Mouse (Mus musculus): Measurements from ENCODE around the gene Rbm18. TPM values are rescaled to one million over a fixed set of nuclear protein-coding genes. Genes with fewer than 3 reads are reported as not detected.
"Not testable (repeated sequence)": the region's sequence is repeated elsewhere in the genome, so short reads cannot be mapped to it uniquely, and the experiment has no call there.

Gene Rbm18
- polyA plus RNA-seq, 1 experiment from 2014 or later, result 98.2 TPM

DNA sequence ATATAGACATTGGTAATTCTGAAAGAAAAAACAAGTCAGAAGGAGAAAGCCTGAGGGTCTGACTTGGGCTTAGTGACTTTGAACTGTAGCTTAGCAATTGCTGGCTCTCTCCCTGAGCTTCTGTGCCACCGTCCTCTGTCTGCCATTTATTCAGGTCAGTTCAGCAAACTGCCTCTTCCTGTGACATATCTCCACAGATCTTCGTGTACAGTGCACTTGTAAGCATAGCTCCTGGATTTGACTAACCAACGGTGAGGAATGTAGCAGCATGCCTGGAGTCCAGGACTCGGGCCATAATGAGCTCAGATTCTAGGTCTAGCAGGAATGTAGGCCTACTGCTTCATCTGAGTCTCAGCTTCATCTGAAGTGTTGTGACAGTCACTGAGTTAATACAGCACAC, 32.6 kb upstream of the Rbm18 start:
- WGBS, result 88% methylated on average over 4 of the region's 4 CpGs
- DNase-seq (ENCODE audit: low spot score), result no peak

DNA sequence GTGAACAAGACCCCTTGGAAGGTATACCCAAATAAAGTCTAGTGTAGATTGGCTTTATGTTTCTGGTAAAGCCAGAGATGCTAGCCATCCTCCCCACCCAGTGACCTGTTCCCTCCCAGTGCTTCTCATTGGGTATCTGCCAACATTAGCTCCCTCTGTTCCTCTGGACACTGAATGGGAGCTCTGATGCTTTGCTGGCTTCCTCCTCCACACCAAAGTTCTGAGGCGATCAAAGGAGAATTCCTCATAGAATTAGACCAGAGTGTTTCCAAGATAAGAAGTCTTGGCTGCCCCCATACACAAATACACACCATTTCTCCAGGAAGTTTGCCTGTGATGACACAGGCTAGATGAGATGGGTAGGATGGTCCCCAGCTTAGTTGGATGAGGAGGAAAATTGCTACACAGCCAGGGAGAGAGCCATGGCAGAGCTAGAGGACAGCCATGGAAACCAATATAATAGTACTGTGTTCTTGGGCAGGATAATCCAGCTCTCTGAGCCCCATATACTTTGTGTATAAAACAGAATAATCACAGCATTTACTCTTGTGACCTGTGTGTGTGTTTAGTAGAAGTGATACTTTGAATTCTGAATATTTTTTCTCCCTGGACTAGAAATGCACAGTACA, 31.5 kb upstream of the Rbm18 start:
- Histone ChIP-seq H3K4me2 (ENCODE audit: low read depth, low read length, severe bottlenecking) (no peak overlapping the region), H3K9ac (ENCODE audit: low read length) (no peak overlapping the region), H3K27ac (ENCODE audit: low read depth, low read length) (no peak overlapping the region), H3K36me3 (ENCODE audit: control insufficient read depth, insufficient read depth, low read length) (no peaks in the 10 kb centered on the region), H3K9me3 (ENCODE audit: control insufficient read depth, low read length) (no peaks in the 10 kb centered on the region), H3K27me3 (ENCODE audit: control insufficient read depth, insufficient read depth, low read length) (no peaks in the 10 kb centered on the region), H3K4me3 (ENCODE audit: low read depth, low read length) (no peak overlapping the region), H3K4me1 (replicated peaks; ENCODE audit: control insufficient read depth, insufficient read depth, low read length) (no peaks in the 10 kb centered on the region)
- WGBS, result 90% methylated on average over 1 of the region's 1 CpGs
- no peak for ATAC-seq (replicated peaks; ENCODE audit: low FRiP score)
- no peak for DNase-seq (ENCODE audit: low spot score)

More for the DNA sequence above, 32.6 kb upstream of the Rbm18 start:
- H3K9ac ChIP-seq (ENCODE audit: low read length), result no peak overlapping the region
- H3K4me3 ChIP-seq (ENCODE audit: low read depth, low read length), result no peak overlapping the region
- no peaks in the 10 kb centered on the region for H3K36me3 ChIP-seq (ENCODE audit: control insufficient read depth, insufficient read depth, low read length)
- H3K9me3 ChIP-seq (ENCODE audit: control insufficient read depth, low read length), result no peaks in the 10 kb centered on the region
- no peaks in the 10 kb centered on the region for H3K27me3 ChIP-seq (ENCODE audit: control insufficient read depth, insufficient read depth, low read length)
- H3K4me1 ChIP-seq (replicated peaks; ENCODE audit: control insufficient read depth, insufficient read depth, low read length), result no peaks in the 10 kb centered on the region
- H3K4me2 ChIP-seq (ENCODE audit: low read depth, low read length, severe bottlenecking), result no peak overlapping the region
- ATAC-seq (replicated peaks; ENCODE audit: low FRiP score), result no peak
- no peak overlapping the region for H3K27ac ChIP-seq (ENCODE audit: low read depth, low read length)

GRCm38 (mm10) chr2:36159336-36159735, 22.8 kb upstream of the Rbm18 start:
- Histone ChIP-seq H3K36me3 (ENCODE audit: control insufficient read depth, insufficient read depth, low read length) (no peaks in the 10 kb centered on the region; the same call in 1 of the 2 replicates), H3K4me3 (ENCODE audit: low read depth, low read length) (no peak overlapping the region), H3K4me1 (replicated peaks; ENCODE audit: control insufficient read depth, insufficient read depth, low read length) (no peaks in the 10 kb centered on the region), H3K27ac (ENCODE audit: low read depth, low read length) (no peak overlapping the region), H3K9ac (ENCODE audit: low read length) (no peak overlapping the region), H3K9me3 (ENCODE audit: control insufficient read depth, low read length) (no peaks in the 10 kb centered on the region), H3K4me2 (ENCODE audit: low read depth, low read length, severe bottlenecking) (no peak overlapping the region), H3K27me3 (ENCODE audit: control insufficient read depth, insufficient read depth, low read length) (no peaks in the 10 kb centered on the region)
- ATAC-seq (replicated peaks; ENCODE audit: low FRiP score) (no peak), DNase-seq (ENCODE audit: low spot score) (no peak)
- WGBS, result 84% methylated on average over 4 of the region's 4 CpGs

DNA sequence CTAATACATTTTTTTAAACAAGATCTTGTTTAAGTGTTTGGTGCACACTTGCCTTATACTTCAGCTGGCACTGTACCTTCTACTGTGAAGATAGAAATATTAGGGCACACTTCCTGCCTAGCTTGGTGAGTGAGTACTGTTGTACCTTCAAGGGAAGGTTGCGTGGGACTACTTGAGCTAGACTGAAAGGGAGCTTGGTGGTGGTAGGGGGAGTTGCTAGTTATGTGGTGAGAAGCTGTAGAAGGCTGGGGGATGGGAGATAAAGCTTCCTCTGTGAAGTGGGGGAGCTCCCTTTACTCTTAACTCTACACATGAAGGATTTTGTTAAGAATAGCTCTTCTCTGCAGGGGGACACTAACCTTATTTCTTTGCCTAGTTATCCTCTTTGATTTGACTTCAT, 20.9 kb upstream of the Rbm18 start:
- Histone ChIP-seq H3K4me1 (replicated peaks; ENCODE audit: control insufficient read depth, insufficient read depth, low read length) (no peaks in the 10 kb centered on the region), H3K27ac (ENCODE audit: low read depth, low read length) (no peak overlapping the region), H3K9ac (ENCODE audit: low read length) (no peak overlapping the region), H3K4me3 (ENCODE audit: low read depth, low read length) (no peak overlapping the region), H3K27me3 (ENCODE audit: control insufficient read depth, insufficient read depth, low read length) (no peaks in the 10 kb centered on the region), H3K9me3 (ENCODE audit: control insufficient read depth, low read length) (no peaks in the 10 kb centered on the region), H3K4me2 (ENCODE audit: low read depth, low read length, severe bottlenecking) (no peak overlapping the region), H3K36me3 (ENCODE audit: control insufficient read depth, insufficient read depth, low read length) (no peaks in the 10 kb centered on the region; the same call in 1 of the 2 replicates)
- ATAC-seq (replicated peaks; ENCODE audit: low FRiP score), result no peak
- DNase-seq (ENCODE audit: low spot score), result no peak
- WGBS, result 85% methylated on average over 1 of the region's 1 CpGs

GRCm38 (mm10) chr2:36152401-36152800, 15.8 kb upstream of the Rbm18 start:
- not testable (repeated sequence) for DNase-seq (ENCODE audit: low spot score); H3K9me3 ChIP-seq (ENCODE audit: control insufficient read depth, low read length); H3K27me3 ChIP-seq (ENCODE audit: control insufficient read depth, insufficient read depth, low read length); H3K4me2 ChIP-seq (ENCODE audit: low read depth, low read length, severe bottlenecking); H3K36me3 ChIP-seq (ENCODE audit: control insufficient read depth, insufficient read depth, low read length); ATAC-seq (replicated peaks; ENCODE audit: low FRiP score); H3K4me3 ChIP-seq (ENCODE audit: low read depth, low read length); H3K4me1 ChIP-seq (replicated peaks; ENCODE audit: control insufficient read depth, insufficient read depth, low read length); H3K27ac ChIP-seq (ENCODE audit: low read depth, low read length); H3K9ac ChIP-seq (ENCODE audit: low read length)
- 90% methylated on average over 3 of the region's 4 CpGs for WGBS

DNA sequence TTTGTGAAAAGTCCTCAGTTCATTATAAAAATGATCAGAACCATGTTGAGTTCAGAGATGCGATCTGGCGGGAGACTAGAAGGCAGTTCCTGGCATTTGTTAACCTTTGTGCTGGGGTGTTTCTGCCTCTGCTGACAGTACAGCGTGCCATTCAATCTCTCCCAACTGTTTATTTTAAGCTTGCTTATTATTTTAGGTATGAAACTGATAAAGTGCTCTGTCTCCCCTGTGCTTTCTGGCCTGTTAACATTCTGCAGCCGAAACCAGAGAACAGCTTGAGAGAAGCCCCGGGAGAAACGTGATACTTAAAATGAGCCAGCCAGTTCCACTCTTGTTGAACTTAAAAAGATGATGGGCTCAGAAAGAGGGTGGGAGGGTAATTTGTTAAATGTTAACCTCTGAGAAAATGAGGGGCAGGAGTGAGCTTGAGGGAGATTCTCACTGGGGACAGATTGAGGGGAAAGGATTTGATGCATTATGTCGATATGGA, 12.3 kb upstream of the Rbm18 start:
- Histone ChIP-seq H3K36me3 (ENCODE audit: control insufficient read depth, insufficient read depth, low read length) (no peaks in the 10 kb centered on the region), H3K9ac (ENCODE audit: low read length) (no peak overlapping the region), H3K27ac (ENCODE audit: low read depth, low read length) (no peak overlapping the region), H3K27me3 (ENCODE audit: control insufficient read depth, insufficient read depth, low read length) (no peaks in the 10 kb centered on the region), H3K9me3 (ENCODE audit: control insufficient read depth, low read length) (no peaks in the 10 kb centered on the region), H3K4me3 (ENCODE audit: low read depth, low read length) (no peak overlapping the region), H3K4me1 (replicated peaks; ENCODE audit: control insufficient read depth, insufficient read depth, low read length) (no peaks in the 10 kb centered on the region), H3K4me2 (ENCODE audit: low read depth, low read length, severe bottlenecking) (no peak overlapping the region)
- DNase-seq (ENCODE audit: low spot score) (no peak), ATAC-seq (replicated peaks; ENCODE audit: low FRiP score) (no peak)
- 84% methylated on average over 7 of the region's 7 CpGs for WGBS

DNA sequence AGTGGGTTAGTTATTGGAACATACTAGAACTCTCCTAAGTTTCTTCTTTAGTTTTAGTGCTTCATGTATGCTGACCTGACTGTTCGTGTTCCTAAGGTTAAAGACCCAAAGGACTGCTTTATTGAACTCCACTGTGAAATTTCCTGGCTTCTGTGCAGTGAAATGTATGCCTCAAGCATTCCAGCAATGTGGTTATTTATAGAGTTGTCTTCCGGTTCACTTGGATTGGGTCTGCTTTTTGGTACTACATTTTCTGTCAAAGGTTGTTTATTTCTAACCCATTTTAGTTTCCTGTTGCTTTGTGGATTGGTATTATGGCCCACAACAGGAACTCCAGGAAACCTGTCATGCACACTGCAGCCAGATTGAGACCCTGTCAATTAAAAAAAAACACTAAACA, 2.5 kb upstream of the Rbm18 start:
- H3K27ac ChIP-seq (ENCODE audit: low read depth, low read length), result no peak overlapping the region
- H3K27me3 ChIP-seq (ENCODE audit: control insufficient read depth, insufficient read depth, low read length), result no peaks in the 10 kb centered on the region
- WGBS, result 85% methylated on average over 2 of the region's 2 CpGs
- no peak overlapping the region for H3K9ac ChIP-seq (ENCODE audit: low read length)
- peaks cover 4% of the 10 kb centered on the region; the same call in 1 of the 2 replicates for H3K4me1 ChIP-seq (replicated peaks; ENCODE audit: control insufficient read depth, insufficient read depth, low read length)
- ATAC-seq (replicated peaks; ENCODE audit: low FRiP score) (no peak), DNase-seq (ENCODE audit: low spot score) (no peak)
- no peaks in the 10 kb centered on the region for H3K9me3 ChIP-seq (ENCODE audit: control insufficient read depth, low read length)
- no peaks in the 10 kb centered on the region; the same call in 1 of the 2 replicates for H3K36me3 ChIP-seq (ENCODE audit: control insufficient read depth, insufficient read depth, low read length)
- no peak overlapping the region for H3K4me3 ChIP-seq (ENCODE audit: low read depth, low read length)
- no peak overlapping the region for H3K4me2 ChIP-seq (ENCODE audit: low read depth, low read length, severe bottlenecking)

DNA sequence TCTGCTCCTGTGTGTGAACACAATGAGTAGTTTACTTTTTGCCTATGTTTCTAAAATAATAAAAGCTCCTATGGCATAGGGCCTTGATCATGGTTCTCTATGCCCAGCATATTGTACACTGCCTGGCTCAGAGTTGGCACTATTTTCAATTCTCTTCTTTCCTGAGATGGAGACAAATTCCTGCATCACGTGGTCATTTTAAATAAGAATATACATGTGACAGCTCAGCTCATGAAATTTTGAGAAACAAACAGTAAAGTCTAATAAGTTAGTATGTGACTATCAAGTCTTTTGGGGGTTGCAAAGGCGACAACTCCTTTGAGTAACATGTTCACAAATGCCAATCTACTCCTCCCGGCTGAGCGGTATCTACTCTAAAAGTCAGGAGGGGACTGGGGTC, 686 bp downstream of the Rbm18 start:
- DNase-seq (ENCODE audit: low spot score) (no peak), ATAC-seq (replicated peaks; ENCODE audit: low FRiP score) (no peak)
- Histone ChIP-seq H3K27ac (ENCODE audit: low read depth, low read length) (no peak overlapping the region), H3K36me3 (ENCODE audit: control insufficient read depth, insufficient read depth, low read length) (no peaks in the 10 kb centered on the region; the same call in 1 of the 2 replicates), H3K9ac (ENCODE audit: low read length) (peak overlapping the region; percentile 88), H3K4me1 (replicated peaks; ENCODE audit: control insufficient read depth, insufficient read depth, low read length) (peaks cover 4% of the 10 kb centered on the region; the same call in 1 of the 2 replicates), H3K27me3 (ENCODE audit: control insufficient read depth, insufficient read depth, low read length) (no peaks in the 10 kb centered on the region), H3K4me2 (ENCODE audit: low read depth, low read length, severe bottlenecking) (peak overlapping the region; percentile 77), H3K9me3 (ENCODE audit: control insufficient read depth, low read length) (no peaks in the 10 kb centered on the region), H3K4me3 (ENCODE audit: low read depth, low read length) (peak overlapping the region; percentile 79)
- under 1% methylated on average over 4 of the region's 4 CpGs for WGBS

DNA sequence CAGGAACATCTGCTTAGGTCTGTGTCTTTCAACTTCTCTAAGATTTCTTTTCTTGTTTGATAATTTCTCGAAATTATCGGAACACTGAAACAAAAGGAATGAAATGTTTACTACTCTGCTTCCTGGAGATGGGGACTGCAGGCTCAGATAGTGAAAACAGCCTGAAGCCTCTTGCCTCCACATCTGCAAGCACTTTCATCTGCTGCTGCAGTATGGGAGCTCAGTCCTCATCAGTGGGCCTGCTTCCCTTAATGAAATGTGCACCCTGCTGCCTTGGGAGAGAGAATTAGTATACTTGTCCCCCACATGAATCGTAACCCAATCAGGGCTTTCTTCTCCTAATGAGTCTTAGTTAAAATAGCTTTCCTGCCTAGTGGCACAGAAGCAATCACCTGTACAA, 7.5 kb downstream of the Rbm18 start:
- Histone ChIP-seq H3K4me2 (ENCODE audit: low read depth, low read length, severe bottlenecking) (no peak overlapping the region), H3K36me3 (ENCODE audit: control insufficient read depth, insufficient read depth, low read length) (no peaks in the 10 kb centered on the region; the same call in 1 of the 2 replicates), H3K27ac (ENCODE audit: low read depth, low read length) (no peak overlapping the region), H3K9ac (ENCODE audit: low read length) (no peak overlapping the region), H3K27me3 (ENCODE audit: control insufficient read depth, insufficient read depth, low read length) (no peaks in the 10 kb centered on the region), H3K4me1 (replicated peaks; ENCODE audit: control insufficient read depth, insufficient read depth, low read length) (no peaks in the 10 kb centered on the region), H3K9me3 (ENCODE audit: control insufficient read depth, low read length) (no peaks in the 10 kb centered on the region), H3K4me3 (ENCODE audit: low read depth, low read length) (no peak overlapping the region)
- 86% methylated on average over 3 of the region's 3 CpGs for WGBS
- no peak for DNase-seq (ENCODE audit: low spot score)
- ATAC-seq (replicated peaks; ENCODE audit: low FRiP score), result no peak

Data from forebrain, embryonic 11.5 days (tissue).